Mouse (Mus musculus) limb, embryonic 12.5 days (tissue): ENCODE results near the gene Actr6. TPM values are rescaled to one million over a fixed set of nuclear protein-coding genes. Genes with fewer than 3 reads are reported as not detected.

Experiments used
- ATAC-seq: fragments of 200-750 bp; cut with Nextera tagmentation; 2 replicates; pipeline ENCODE4 v1.8.0; 2017; ENCODE audit warnings: low read depth, moderate TSS enrichment; ENCODE audit not compliant: insufficient number of reproducible peaks, insufficient read depth, low FRiP score, low TSS enrichment
- H3K27ac ChIP-seq: fragments of 300-500 bp; sonication (generic); 2 replicates; pipeline ENCODE4 v1.5.1; 2016; ENCODE audit warnings: mild to moderate bottlenecking, moderate library complexity
- H3K27me3 ChIP-seq: fragments of 300-500 bp; sonication (generic); 2 replicates; pipeline ENCODE4 v1.6.1; 2016; ENCODE audit warnings: mild to moderate bottlenecking, moderate library complexity
- H3K36me3 ChIP-seq: fragments of 300-500 bp; sonication (generic); 2 replicates; pipeline ENCODE4 v1.6.1; 2016; ENCODE audit warnings: mild to moderate bottlenecking, moderate library complexity
- H3K4me1 ChIP-seq: fragments of 300-500 bp; sonication (generic); replicated peaks from 2 replicates; pipeline ENCODE4 v1.6.1; 2016
- H3K4me2 ChIP-seq: fragments of 300-500 bp; sonication (generic); 2 replicates; pipeline ENCODE4 v1.6.1; 2016; ENCODE audit warnings: mild to moderate bottlenecking, moderate library complexity
- H3K4me3 ChIP-seq: fragments of 300-500 bp; sonication (generic); replicated peaks from 2 replicates; pipeline ENCODE4 v1.5.1; 2016; ENCODE audit warnings: mild to moderate bottlenecking
- H3K9ac ChIP-seq: fragments of 300-500 bp; sonication (generic); replicated peaks from 2 replicates; pipeline ENCODE4 v1.6.1; 2016; ENCODE audit warnings: mild to moderate bottlenecking, moderate library complexity
- H3K9me3 ChIP-seq: fragments of 300-500 bp; sonication (generic); 2 replicates; pipeline ENCODE4 v1.6.1; 2016; ENCODE audit warnings: mild to moderate bottlenecking, moderate library complexity
- WGBS: fragments of 180-500 bp; shearing (Covaris S2); methylation state at CpG from one replicate; pipeline ENCODE4 v1.1.7; 2016; 5-methylcytosine and 5-hydroxymethylcytosine counted together
- polyA plus RNA-seq: library from polyadenylated mRNA; unstranded; fragments of >200 nt; fragmentation: Nextera tagmentation; extraction: Ambion mirVana; gene quantifications from 2 replicates; pipeline ENCODE4 v1.2.1, GENCODE M21; 2016

The Actr6 gene
- polyA plus RNA-seq, 1 experiment from 2014 or later: 37.8 TPM

DNA sequence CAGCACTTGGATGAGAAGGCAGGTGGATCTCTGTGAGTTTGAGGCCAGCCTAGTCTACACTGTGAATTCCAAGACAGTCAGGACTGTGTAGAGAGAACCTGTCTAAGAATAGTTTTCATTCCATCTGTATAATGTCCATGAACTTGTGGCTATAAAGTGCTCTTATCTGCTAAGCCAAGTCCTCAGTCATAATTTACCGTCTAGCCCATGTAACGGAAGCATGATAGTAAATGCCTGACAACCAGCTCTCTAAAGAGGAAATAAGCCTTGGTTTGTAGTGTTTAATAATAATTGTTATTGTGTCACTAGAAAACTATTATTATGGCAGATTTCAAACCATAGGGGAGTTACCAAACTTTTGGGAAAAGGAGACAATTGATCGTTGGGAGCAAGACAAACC lies 5.8 kb upstream of the Actr6 start:
- peaks cover under 1% of the 10 kb centered on the region; the same call in 1 of the 2 replicates for H3K4me1 ChIP-seq
- ATAC-seq: no peak
- no peaks in the 10 kb centered on the region for H3K9me3 ChIP-seq
- no peak overlapping the region for H3K9ac ChIP-seq
- 95% methylated on average over 3 of the region's 3 CpGs for WGBS
- no peak overlapping the region for H3K27ac ChIP-seq
- H3K27me3 ChIP-seq: no peaks in the 10 kb centered on the region
- no peak overlapping the region for H3K4me2 ChIP-seq
- H3K4me3 ChIP-seq: no peak overlapping the region
- no peaks in the 10 kb centered on the region for H3K36me3 ChIP-seq

- no peaks in the 10 kb centered on the region for H3K27me3 ChIP-seq
- no peak overlapping the region for H3K9ac ChIP-seq
- H3K36me3 ChIP-seq: no peaks in the 10 kb centered on the region
- no peak overlapping the region for H3K4me3 ChIP-seq
- no peak for ATAC-seq
- WGBS: 38% methylated on average over 5 of the region's 5 CpGs
- peaks cover 4% of the 10 kb centered on the region; the same call in 1 of the 2 replicates for H3K4me1 ChIP-seq
- H3K9me3 ChIP-seq: no peaks in the 10 kb centered on the region
- H3K4me2 ChIP-seq: no peak overlapping the region
- H3K27ac ChIP-seq: no peak overlapping the region
Observed at GRCm38 (mm10) chr10:89737092-89737491, 5.0 kb upstream of the Actr6 start.

GRCm38 (mm10) chr10:89731341-89731740 lies 754 bp downstream of the Actr6 start:
- ATAC-seq: no peak
- Histone ChIP-seq H3K9ac (peak overlapping the region; percentile 64), H3K27me3 (no peaks in the 10 kb centered on the region), H3K27ac (no peak overlapping the region), H3K36me3 (peaks cover 6% of the 10 kb centered on the region), H3K4me3 (peak overlapping the region; percentile 62), H3K4me1 (peaks cover 14% of the 10 kb centered on the region; the same call in 1 of the 2 replicates), H3K4me2 (peak overlapping the region; percentile 72), H3K9me3 (no peaks in the 10 kb centered on the region)
- 13% methylated on average over 5 of the region's 5 CpGs for WGBS

DNA sequence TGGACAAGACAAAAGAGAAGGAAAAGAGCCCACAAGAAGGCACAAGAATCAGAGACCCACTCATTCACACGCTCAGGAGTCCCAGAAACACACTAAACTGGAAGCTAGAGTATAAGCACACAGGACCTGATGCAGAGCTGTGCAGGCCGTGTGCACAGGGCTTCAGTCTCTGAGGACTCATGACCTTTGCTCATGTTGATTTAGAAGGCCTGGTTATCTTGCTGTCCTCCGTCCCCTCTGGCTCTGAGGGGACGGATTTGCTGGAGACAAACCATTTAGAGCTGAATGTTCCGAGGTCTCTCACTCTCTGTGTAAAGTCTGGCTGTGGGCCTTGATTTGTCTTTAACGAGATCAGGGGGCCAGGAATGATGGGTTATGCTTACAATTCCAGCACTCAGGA lies 1.7 kb downstream of the Actr6 start:
- WGBS: 86% methylated on average over 6 of the region's 6 CpGs
- Histone ChIP-seq H3K4me2 (no peak overlapping the region), H3K27ac (no peak overlapping the region), H3K36me3 (peaks cover 15% of the 10 kb centered on the region), H3K4me1 (peaks cover 14% of the 10 kb centered on the region; the same call in 1 of the 2 replicates), H3K9ac (no peak overlapping the region), H3K27me3 (no peaks in the 10 kb centered on the region), H3K9me3 (no peaks in the 10 kb centered on the region), H3K4me3 (no peak overlapping the region)
- ATAC-seq: no peak

DNA sequence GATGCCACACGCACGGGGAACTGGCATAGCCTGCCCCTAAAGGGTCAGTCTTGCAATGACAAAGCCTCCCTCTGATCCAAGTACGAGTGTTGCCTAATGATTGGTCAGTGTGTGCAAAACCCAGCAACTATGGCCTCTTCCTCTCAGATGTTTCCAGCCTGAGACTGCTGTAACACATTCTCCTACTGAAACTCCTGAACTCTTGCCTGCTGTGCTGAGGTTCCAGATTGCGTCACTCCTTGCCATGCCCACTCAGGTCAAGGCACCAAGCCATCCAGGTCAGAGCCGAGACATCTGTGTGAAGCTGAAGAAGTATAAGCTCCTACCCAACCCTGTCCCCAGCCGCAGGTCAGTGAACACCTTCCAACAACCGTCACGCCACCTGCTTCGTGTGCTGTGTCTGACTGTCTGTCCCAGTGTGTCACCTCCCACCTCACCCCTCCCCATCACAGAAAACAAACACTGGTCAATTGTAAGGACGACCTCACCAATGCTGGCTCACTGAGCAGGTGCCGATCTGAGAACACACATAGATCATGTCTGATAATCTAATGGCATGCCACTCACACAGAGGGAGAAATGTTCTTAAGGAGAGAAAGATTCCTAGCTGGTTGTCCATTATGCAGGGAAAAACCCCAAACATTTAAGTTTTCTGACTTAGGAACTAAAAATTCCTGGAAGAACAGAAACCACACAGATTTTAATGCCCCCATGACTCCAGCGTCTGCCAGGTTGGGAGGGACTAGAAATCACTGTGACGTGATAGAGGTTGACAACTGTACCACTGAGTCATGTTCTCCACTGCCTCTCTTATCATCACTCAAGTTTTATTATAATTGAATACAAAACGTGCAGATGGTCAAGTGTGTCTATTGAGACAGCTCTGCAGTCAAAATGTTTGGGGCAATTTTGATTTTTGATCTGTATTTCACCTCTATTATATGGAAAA lies 9.6 kb downstream of the Actr6 start:
- Histone ChIP-seq H3K9me3 (no peaks in the 10 kb centered on the region), H3K4me1 (no peaks in the 10 kb centered on the region), H3K4me3 (no peak overlapping the region), H3K27me3 (no peaks in the 10 kb centered on the region), H3K36me3 (peaks cover 60% of the 10 kb centered on the region), H3K4me2 (no peak overlapping the region), H3K9ac (no peak overlapping the region), H3K27ac (no peak overlapping the region)
- no peak for ATAC-seq
- WGBS: 93% methylated on average over 14 of the region's 14 CpGs

- WGBS: 91% methylated on average over 3 of the region's 3 CpGs
- Histone ChIP-seq H3K9me3 (no peaks in the 10 kb centered on the region), H3K4me3 (no peak overlapping the region), H3K27ac (no peak overlapping the region), H3K4me2 (no peak overlapping the region), H3K9ac (no peak overlapping the region), H3K36me3 (peaks cover 60% of the 10 kb centered on the region), H3K4me1 (no peaks in the 10 kb centered on the region), H3K27me3 (no peaks in the 10 kb centered on the region)
- ATAC-seq: no peak
Observed at GRCm38 (mm10) chr10:89720796-89721195, 11.3 kb downstream of the Actr6 start.

GRCm38 (mm10) chr10:89720252-89720651 lies 11.8 kb downstream of the Actr6 start:
- Histone ChIP-seq H3K4me2 (no peak overlapping the region), H3K9me3 (no peaks in the 10 kb centered on the region), H3K4me3 (no peak overlapping the region), H3K4me1 (no peaks in the 10 kb centered on the region), H3K9ac (no peak overlapping the region), H3K27ac (no peak overlapping the region), H3K36me3 (peaks cover 60% of the 10 kb centered on the region), H3K27me3 (no peaks in the 10 kb centered on the region)
- no peak for ATAC-seq

DNA sequence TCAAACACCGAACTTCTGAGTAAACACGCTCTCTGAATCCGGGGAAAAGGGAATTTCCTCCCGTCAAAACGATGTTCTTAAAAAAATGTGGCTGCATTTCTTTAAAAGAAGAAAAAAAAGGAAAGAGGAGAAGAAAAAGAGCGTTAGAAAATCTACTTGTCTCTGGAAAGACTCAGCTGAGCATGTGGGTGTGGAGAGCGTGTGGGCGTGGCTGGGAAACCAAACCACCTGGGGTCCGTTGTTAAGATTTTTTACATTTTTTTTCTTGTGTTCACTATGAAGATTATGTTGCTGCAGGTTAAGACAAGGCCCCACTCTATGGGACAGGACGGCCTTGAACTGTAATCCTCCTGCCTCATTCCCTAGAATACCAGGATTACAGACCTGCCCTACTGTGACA lies 17.2 kb downstream of the Actr6 start:
- no peak for ATAC-seq
- WGBS: 85% methylated on average over 10 of the region's 10 CpGs
- Histone ChIP-seq H3K27me3 (no peaks in the 10 kb centered on the region), H3K9ac (no peak overlapping the region), H3K4me2 (no peak overlapping the region), H3K36me3 (peaks cover 64% of the 10 kb centered on the region), H3K4me1 (no peaks in the 10 kb centered on the region), H3K27ac (no peak overlapping the region), H3K9me3 (peaks cover 4% of the 10 kb centered on the region; the same call in 1 of the 2 replicates), H3K4me3 (no peak overlapping the region)

GRCm38 (mm10) chr10:89708720-89709119 lies 23.4 kb downstream of the Actr6 start:
- Histone ChIP-seq H3K36me3 (peaks cover 23% of the 10 kb centered on the region), H3K4me2 (peak overlapping the region; percentile 41), H3K4me3 (peak overlapping the region; percentile 15), H3K27ac (no peak overlapping the region), H3K9ac (no peak overlapping the region), H3K9me3 (peaks cover 4% of the 10 kb centered on the region; the same call in 1 of the 2 replicates), H3K4me1 (no peaks in the 10 kb centered on the region; the same call in 1 of the 2 replicates), H3K27me3 (no peaks in the 10 kb centered on the region)
- peak; percentile 83; the same call in 1 of the 2 replicates for ATAC-seq
- 25% methylated on average over 10 of the region's 10 CpGs for WGBS

DNA sequence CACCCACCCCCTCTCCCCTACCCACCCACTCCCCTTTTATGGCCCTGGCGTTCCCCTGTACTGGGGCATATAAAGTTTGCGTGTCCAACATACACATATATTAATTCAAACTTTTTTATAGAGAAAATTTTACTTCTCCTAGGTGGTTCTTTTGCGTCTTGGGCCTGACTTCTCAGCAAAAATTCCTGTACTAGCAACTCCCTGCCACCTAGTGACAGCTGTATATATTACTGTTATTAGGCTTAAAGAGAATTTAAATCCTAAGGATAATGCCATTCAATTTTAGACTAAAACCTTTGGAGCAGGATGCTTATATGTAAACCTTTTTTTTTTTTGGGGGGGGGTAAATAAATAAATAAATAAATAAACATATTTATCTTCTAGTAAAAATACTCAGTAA lies 24.7 kb downstream of the Actr6 start:
- H3K27me3 ChIP-seq: no peaks in the 10 kb centered on the region
- H3K27ac ChIP-seq: no peak overlapping the region
- H3K9me3 ChIP-seq: peaks cover 4% of the 10 kb centered on the region; the same call in 1 of the 2 replicates
- WGBS: 79% methylated on average over 3 of the region's 3 CpGs
- H3K36me3 ChIP-seq: peaks cover 11% of the 10 kb centered on the region; the same call in 1 of the 2 replicates
- H3K4me2 ChIP-seq: no peak overlapping the region
- no peak overlapping the region for H3K4me3 ChIP-seq
- no peak for ATAC-seq
- no peak overlapping the region for H3K9ac ChIP-seq
- H3K4me1 ChIP-seq: no peaks in the 10 kb centered on the region; the same call in 1 of the 2 replicates

GRCm38 (mm10) chr10:89703042-89703441 lies 29.1 kb downstream of the Actr6 start:
- Histone ChIP-seq H3K27me3 (no peaks in the 10 kb centered on the region), H3K9me3 (no peaks in the 10 kb centered on the region), H3K36me3 (no peaks in the 10 kb centered on the region), H3K4me2 (no peak overlapping the region), H3K27ac (no peak overlapping the region), H3K4me3 (no peak overlapping the region), H3K4me1 (no peaks in the 10 kb centered on the region), H3K9ac (no peak overlapping the region)
- ATAC-seq: no peak
- WGBS: 54% methylated on average over 5 of the region's 5 CpGs
